Mouse (Mus musculus) ZHBTc4 (cell line): ENCODE data around the gene Oxct1.

ENCODE experiments used
- DNase-seq: peaks from one replicate; pipeline ENCODE4 v3.0.0-alpha.2; 2011; ENCODE audit warnings: low read depth, low spot score

The Oxct1 gene

GRCm38 (mm10) chr15:4119962-4120361 is 93.8 kb downstream of the Oxct1 start:
- no peak for DNase-seq

DNA sequence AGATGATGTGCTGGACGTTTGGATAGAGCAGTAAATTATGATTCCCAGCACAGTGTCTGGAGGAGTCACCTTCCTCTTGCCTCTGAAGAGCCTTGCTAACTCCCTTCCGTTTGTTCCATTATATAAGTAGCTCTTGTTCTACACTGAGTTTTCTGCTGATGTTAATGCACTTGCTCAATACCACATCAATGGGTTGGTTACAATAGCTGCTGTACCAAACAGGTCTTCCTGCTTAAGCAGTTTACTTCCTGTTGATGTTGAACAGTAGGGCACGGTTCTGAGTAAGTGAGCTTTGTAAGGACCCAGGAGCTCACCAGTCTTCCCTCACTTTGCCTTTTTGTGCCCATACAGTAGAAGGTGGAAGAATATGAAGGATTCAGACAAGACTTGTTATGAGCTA is 98.5 kb downstream of the Oxct1 start:
- DNase-seq, result no peak

DNA sequence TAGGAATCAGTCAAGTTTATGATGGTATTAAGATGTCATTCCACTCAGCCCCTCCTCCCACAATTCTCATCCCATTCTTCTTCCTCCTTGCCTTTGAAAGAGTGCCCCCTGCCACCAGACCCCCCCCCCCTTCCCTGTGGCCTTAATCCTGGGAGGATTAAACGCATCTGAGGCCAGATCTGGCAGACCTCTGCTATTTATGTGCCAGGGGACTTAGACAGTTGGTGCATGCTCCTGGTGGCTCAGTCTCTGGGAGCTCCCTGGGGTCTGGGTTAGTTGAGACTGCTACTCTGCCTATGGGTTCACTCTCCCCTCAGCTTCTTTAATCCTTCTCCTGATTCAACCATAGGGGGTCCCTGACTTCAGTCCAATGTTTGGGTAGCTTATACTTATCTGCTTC is 112.3 kb downstream of the Oxct1 start:
- no peak for DNase-seq

GRCm38 (mm10) chr15:4139516-4139915 is 113.3 kb downstream of the Oxct1 start:
- no peak for DNase-seq

DNA sequence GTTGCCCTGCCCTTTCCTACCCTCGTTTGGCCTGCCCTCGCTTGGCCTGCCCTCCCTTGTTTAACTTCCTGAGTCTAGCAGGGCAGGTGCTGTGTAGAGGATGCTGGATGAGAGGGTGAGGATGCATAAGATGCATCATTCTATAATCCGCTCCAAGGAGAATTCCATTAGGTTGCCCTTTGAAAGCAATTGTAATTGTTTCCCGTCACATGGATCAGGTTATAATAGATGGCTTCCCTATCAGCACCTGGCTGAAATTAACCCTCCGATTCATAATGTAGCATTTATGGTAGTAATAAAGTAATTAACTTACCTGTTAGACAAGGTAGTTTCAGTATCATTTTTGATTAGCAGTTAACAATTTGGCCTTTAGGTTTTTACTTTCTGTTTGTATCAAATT is 119.2 kb downstream of the Oxct1 start:
- DNase-seq, result no peak

DNA sequence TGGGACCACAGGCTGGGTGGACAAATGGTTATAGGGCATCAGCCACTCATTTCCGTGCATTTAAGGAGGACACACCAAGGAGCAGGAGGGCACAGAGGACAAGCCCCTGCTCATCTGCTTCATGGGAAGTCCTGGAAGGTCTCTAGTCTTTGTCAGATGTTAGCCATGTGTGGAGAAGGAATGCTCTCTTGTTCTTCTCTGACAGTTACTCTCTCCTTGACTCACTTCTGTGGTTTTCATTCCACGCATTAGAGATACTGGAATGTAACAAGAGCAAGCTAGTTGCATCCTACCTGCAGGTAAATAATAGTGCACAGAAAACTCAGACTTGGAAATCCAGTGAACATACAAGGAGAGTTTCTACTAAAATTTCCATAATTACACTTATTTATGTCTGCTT is 121.5 kb downstream of the Oxct1 start:
- no peak for DNase-seq

DNA sequence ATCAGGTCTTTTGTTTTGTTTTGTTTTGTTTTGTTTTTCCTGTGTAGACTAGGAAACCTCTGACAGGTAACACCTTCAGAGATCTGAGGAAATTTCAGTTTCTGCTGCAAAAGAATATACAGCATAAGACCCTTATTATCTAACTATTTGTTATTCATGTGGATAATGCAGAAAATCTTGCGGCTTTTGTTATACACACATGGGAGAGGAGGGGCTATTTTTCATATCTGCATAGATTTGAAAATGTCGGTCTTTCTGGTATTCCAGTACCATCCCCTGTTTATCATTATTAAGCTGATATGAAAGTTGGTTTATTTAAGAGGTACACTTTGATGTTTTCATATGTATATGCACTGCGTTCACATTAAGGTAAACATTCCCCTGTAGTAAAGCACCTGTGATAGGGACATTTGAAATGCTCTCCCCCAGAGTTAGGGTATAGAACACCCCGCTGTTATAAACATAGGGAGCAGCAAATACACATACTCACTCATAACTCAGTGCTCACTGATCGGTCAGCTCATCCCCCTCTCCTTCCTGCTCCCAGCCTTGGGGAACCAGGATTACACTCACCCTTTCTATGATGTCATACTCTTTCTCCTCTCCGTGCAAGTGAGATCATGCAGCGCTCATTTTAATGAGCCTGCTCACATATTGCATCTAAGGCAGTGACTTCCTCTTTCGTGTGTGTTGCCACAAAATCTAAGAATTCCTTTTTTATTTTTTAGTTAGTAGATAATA is 122.6 kb downstream of the Oxct1 start:
- no peak for DNase-seq

- DNase-seq, result no peak
Observed at GRCm38 (mm10) chr15:4154646-4155045, 128.5 kb downstream of the Oxct1 start.

- no peak for DNase-seq
Observed at GRCm38 (mm10) chr15:4167946-4168345, 141.8 kb downstream of the Oxct1 start.

DNA sequence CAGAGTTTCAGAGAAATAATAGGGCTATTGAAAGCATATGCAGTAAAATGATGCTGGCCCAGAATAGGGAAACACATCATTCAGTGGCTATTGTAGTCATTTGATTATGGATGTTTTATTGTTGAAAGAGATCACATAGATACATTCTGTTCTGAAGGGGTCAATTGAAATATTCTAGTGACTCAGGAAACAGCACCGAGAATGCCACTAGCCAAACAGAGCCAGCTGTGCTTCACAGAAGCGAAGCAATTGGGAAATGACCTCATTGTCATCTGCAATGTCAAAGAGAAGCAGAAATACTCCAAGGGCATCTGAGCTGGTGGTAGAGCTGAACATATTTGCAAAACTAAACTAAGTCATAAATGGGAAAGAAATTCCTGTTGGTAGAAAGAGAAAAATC is 145.4 kb downstream of the Oxct1 start:
- no peak for DNase-seq

GRCm38 (mm10) chr15:4197913-4198312 is 171.7 kb downstream of the Oxct1 start:
- no peak for DNase-seq
